Mouse (Mus musculus) lung, adult 2 months (tissue): ENCODE data around the gene Hypm.

Source experiments
- CTCF ChIP-seq: fragments of 200-500 bp; IDR thresholded peaks from 2 replicates; pipeline ENCODE4 v1.5.1; 2011; ENCODE audit warnings: mild to moderate bottlenecking, low read length, control low read depth; ENCODE audit not compliant: insufficient read depth
- POLR2A ChIP-seq: fragments of 200-500 bp; IDR thresholded peaks from 2 replicates; pipeline ENCODE4 v1.6.1; 2011; ENCODE audit warnings: low read depth, mild to moderate bottlenecking, control low read depth, low read length, borderline replicate concordance; ENCODE audit errors: extremely low read depth

DNA sequence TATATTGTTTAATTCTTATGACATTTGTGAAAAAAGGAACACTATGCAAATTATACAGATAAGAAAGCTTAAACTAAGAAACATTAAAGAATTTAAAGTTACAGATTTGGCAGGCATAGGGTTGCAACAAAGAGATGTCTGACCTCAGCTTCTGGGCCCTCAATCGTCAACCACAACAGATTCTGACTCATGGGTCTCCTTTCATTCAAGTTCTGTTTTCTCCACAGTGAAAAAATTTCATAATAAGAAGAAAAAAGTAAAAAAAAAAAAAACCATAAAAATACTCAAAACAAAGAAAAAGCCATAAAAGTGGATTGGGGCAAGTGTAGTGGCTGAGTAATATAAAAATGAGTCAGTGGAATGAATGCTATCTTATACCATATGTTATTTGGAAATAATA, 36.6 kb upstream of the Hypm start:
- TF ChIP-seq CTCF (no peak), POLR2A (no peak)
